Mouse (Mus musculus): ENCODE measurements around the gene Mad2l1bp. TPM values are rescaled to one million over a fixed set of nuclear protein-coding genes. Genes with fewer than 3 reads are reported as not detected.

Gene Mad2l1bp
- polyA plus RNA-seq, 1 experiment from 2014 or later: 29.3 TPM

DNA sequence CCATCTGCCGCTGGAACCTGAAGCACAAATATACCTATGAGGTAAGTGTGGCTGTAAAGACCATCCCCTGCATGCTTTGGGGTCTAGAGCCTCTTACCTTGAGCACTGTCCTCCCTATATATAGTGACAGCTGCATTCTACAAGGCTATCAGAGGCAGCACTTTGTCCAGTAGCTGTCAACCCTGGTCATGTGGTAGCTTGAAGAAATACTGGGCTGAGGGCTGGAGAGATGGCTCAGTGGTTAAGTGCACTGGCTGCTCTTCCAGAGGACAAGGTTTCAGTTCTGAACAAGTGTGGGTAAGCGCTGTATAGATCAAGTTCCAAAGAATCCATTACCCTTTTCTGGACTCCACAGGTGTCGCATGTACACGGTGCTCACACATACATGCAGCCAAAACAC lies 30.6 kb downstream of the Mad2l1bp start:
- Histone ChIP-seq H3K4me2 (replicated peaks) (no peak overlapping the region), H3K36me3 (peaks cover 88% of the 10 kb centered on the region), H3K27ac (replicated peaks) (no peak overlapping the region), H3K4me3 (no peak overlapping the region), H3K27me3 (no peaks in the 10 kb centered on the region), H3K9me3 (no peaks in the 10 kb centered on the region), H3K4me1 (no peaks in the 10 kb centered on the region), H3K9ac (replicated peaks) (no peak overlapping the region)
- 97% methylated on average over 4 of the region's 4 CpGs for WGBS
- ATAC-seq (ENCODE audit: low FRiP score, low read depth): no peak

DNA sequence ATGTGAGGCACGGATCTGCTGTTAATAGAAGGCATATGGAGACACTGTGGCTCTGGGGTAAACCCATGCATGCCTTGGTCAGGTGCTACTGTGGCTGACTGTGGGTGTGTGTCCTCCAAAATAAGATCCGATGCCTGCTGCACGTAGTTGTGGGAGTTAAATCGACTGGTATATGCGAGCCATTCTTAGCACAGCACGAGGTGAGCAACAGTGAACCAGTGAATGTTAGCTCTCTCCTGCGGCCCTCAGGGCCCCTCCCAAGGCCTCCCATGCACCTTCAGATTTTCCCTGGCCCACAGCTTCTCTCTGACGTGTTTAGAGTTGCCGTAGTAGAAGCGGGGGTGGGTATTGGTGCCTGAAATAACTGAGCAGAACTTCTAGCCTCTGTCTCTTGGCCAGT lies 33.7 kb downstream of the Mad2l1bp start:
- WGBS: 92% methylated on average over 10 of the region's 10 CpGs
- ATAC-seq (ENCODE audit: low FRiP score, low read depth): no peak
- no peak overlapping the region for H3K4me2 ChIP-seq (replicated peaks)
- H3K36me3 ChIP-seq: peaks cover 60% of the 10 kb centered on the region
- H3K4me3 ChIP-seq: no peak overlapping the region
- H3K9ac ChIP-seq (replicated peaks): no peak overlapping the region
- no peak overlapping the region for H3K27ac ChIP-seq (replicated peaks)
- no peaks in the 10 kb centered on the region for H3K4me1 ChIP-seq
- H3K27me3 ChIP-seq: no peaks in the 10 kb centered on the region
- no peaks in the 10 kb centered on the region for H3K9me3 ChIP-seq

DNA sequence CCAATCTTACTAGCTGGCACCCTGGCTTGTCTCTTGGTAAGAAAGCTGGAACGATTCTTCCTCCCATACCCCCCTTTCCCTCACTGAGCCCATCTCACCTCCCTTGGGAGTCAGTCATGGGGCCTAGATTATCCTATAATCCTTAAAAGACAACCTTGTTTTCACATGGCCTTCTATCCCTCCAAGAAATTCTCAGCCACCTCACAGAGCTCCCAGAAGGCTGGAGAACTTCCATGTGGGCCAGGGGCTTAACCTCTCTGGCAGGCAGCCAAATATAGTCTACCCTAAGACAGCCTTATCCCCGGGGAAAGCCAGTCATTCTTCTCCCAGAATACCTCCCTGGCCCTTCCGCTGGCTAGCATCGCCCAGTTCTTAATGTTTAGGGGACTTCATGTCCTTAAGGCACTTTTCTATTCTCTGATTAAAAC lies 34.9 kb downstream of the Mad2l1bp start:
- ATAC-seq (ENCODE audit: low FRiP score, low read depth): no peak
- Histone ChIP-seq H3K4me2 (replicated peaks) (no peak overlapping the region), H3K4me3 (no peak overlapping the region), H3K9me3 (no peaks in the 10 kb centered on the region), H3K27ac (replicated peaks) (no peak overlapping the region), H3K4me1 (no peaks in the 10 kb centered on the region), H3K27me3 (no peaks in the 10 kb centered on the region), H3K9ac (replicated peaks) (no peak overlapping the region), H3K36me3 (peaks cover 48% of the 10 kb centered on the region)
- 87% methylated on average over 4 of the region's 4 CpGs for WGBS

DNA sequence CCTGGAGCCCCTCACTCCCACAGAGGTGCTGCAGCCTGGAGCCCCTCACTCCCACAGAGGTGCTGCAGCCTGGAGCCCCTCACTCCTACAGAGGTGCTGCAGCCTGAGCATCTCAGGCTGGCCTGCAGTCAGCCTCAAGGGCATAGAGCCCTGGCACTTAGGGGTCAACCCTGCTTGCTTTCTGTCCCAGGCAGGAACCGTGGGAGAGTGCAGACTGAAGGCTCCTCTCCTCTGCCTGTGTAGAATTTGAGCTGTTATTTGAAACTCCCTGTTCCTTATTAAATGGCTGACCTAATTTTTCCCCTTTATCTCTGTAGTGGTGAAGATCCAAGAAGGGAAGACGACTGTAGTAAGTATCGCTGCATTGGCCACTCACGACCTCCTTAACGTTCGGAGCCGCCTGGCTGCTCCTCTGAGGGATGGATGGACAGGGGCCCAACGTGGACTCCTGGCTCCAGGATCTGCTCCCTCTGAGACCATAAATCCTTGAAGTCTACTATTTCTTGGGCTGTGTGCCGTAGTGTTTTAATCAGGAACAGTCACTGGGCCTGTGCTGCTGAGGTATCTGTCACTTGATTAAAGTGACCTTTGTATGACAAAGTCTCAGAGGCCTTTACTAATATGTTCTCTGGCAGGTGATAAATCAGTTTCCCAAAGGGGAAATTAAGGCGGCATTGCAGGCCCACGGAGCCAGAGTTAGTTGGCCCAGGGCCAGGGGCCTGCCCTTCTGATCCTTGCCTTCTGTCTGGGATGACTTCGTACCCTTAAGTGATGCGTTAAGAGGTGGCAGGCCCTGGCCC lies 35.5 kb downstream of the Mad2l1bp start:
- Histone ChIP-seq H3K36me3 (peaks cover 42% of the 10 kb centered on the region), H3K4me1 (no peaks in the 10 kb centered on the region), H3K9me3 (no peaks in the 10 kb centered on the region), H3K27me3 (no peaks in the 10 kb centered on the region), H3K4me2 (replicated peaks) (no peak overlapping the region), H3K27ac (replicated peaks) (no peak overlapping the region), H3K9ac (replicated peaks) (no peak overlapping the region), H3K4me3 (no peak overlapping the region)
- no peak for ATAC-seq (ENCODE audit: low FRiP score, low read depth)
- 88% methylated on average over 13 of the region's 13 CpGs for WGBS

DNA sequence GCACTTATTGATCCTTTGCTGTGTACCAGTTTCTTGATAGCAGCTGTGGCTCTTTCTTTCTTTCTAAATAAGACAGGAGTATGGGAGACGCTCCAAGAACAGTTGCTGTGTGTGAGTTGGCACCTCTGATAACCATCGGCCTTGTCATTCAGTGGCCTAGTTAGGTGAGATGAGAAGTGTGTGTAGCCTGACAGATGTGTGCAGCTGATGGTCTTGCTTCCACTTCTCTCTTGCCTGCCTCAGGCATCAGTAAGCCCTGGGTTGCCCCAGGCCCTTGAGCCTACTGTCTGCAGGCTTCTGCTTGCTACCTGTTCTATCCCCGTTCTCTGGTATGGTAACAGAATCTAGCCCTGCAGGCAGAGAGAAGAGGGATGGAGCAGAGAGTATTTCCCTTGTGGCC lies 36.5 kb downstream of the Mad2l1bp start:
- no peaks in the 10 kb centered on the region for H3K9me3 ChIP-seq
- H3K9ac ChIP-seq (replicated peaks): no peak overlapping the region
- H3K4me3 ChIP-seq: no peak overlapping the region
- no peak overlapping the region for H3K4me2 ChIP-seq (replicated peaks)
- peaks cover 34% of the 10 kb centered on the region for H3K36me3 ChIP-seq
- WGBS: 89% methylated on average over 3 of the region's 3 CpGs
- peaks cover 7% of the 10 kb centered on the region for H3K4me1 ChIP-seq
- no peak overlapping the region for H3K27ac ChIP-seq (replicated peaks)
- no peaks in the 10 kb centered on the region for H3K27me3 ChIP-seq
- no peak for ATAC-seq (ENCODE audit: low FRiP score, low read depth)

DNA sequence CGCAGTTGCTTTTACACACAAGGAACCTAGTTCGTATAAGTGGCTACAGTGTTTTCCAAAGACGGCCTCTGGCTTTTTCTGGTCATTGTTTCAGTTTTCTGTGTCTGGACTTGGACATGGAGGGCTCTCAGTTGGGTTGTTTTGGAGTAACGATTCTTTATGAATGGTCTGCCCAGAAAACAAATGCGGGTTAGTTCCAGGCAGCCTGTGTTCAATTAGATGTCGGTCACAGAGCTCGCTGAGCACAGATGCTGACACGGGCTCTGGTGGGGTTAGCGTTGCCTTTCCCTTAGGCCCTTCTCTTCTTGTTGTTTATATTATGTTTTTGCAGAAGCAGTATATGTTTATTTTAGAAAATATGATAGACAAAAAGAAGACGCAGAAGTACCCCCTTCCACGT lies 37.2 kb downstream of the Mad2l1bp start:
- Histone ChIP-seq H3K36me3 (peaks cover 32% of the 10 kb centered on the region), H3K9ac (replicated peaks) (no peak overlapping the region), H3K4me3 (no peak overlapping the region), H3K4me1 (peaks cover 13% of the 10 kb centered on the region), H3K9me3 (no peaks in the 10 kb centered on the region), H3K27me3 (no peaks in the 10 kb centered on the region), H3K4me2 (replicated peaks) (no peak overlapping the region), H3K27ac (replicated peaks) (no peak overlapping the region)
- no peak for ATAC-seq (ENCODE audit: low FRiP score, low read depth)
- 89% methylated on average over 11 of the region's 11 CpGs for WGBS

DNA sequence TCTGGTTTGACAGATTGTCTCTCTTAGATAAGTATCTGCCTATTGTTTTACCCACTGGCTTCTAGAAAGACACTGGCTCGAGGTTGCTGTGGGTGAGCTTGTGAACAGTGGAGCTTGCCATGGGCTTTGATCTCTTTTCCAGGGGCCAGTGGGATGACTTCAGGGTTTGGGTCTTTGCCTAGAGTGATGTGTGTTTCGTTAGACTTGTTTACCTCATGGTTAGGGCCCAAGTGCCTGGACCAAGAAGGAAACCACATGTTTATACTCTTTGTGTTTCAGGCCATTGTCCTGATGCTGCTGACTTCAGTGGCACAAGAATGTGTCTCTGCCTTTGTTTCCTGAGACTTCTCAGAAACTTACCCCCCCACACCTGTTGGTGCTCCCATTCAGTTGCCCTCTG lies 37.9 kb downstream of the Mad2l1bp start:
- Histone ChIP-seq H3K9ac (replicated peaks) (no peak overlapping the region), H3K9me3 (no peaks in the 10 kb centered on the region), H3K27me3 (no peaks in the 10 kb centered on the region), H3K4me2 (replicated peaks) (no peak overlapping the region), H3K36me3 (peaks cover 31% of the 10 kb centered on the region), H3K27ac (replicated peaks) (no peak overlapping the region), H3K4me1 (peaks cover 13% of the 10 kb centered on the region), H3K4me3 (no peak overlapping the region)
- ATAC-seq (ENCODE audit: low FRiP score, low read depth): no peak
- WGBS: 79% methylated on average over 2 of the region's 2 CpGs

DNA sequence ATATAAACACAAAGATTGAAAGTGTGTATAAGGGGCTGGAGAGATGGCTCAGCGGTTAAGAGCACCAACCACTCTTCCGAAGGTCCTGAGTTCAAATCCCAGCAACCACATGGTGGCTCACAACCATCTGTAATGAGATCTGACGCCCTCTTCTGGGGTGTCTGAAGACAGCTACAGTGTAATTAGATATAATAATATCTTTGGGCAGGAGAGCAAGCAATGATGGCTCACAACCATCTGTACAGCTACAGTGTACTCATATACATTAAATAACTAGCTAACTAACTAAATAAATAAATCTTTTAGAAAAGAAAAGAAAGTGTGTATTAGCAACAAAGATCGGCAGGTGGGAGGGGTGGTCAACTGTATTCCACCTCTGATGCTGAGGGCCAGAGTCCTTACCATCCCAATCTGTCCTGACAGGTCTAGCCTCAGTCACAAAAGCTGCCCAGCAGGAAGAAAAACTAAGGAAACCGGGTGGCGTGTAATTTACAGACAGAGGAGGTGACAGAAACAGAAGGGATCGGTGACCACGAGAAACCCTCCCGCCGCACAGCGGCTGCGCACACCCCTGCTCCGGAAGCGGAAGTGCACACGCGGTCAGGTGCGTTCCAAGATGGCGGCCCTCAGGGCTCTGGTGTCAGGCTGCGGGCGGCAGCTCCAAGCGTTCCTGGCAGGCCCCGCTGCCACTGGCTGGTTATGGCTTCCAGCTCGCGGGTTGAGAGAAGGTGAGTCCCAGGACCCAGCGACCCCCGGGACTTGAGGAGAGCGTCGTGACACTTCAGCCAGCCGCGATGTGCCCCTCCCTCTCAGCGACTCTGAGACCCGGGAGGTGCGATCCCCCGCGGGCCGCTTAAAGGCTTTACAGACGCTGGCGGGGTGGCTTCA lies 42.7 kb downstream of the Mad2l1bp start, which contains the start of gene Mrps18a:
Gene Mrps18a (plus strand): TSS at position 585 of the 888 bp plus-strand sequence.
- peaks cover 20% of the 10 kb centered on the region for H3K27me3 ChIP-seq
- H3K4me2 ChIP-seq (replicated peaks): peak within 1 kb of the TSS; percentile 82
- peak within 1 kb of the TSS; percentile 76 for H3K9ac ChIP-seq (replicated peaks)
- no peaks in the 10 kb centered on the region for H3K36me3 ChIP-seq
- no peaks in the 10 kb centered on the region for H3K9me3 ChIP-seq
- WGBS: 6% methylated on average over 38 of the region's 38 CpGs
- H3K4me1 ChIP-seq: peaks cover 13% of the 10 kb centered on the region
- peak; percentile 93 for ATAC-seq (ENCODE audit: low FRiP score, low read depth)
- H3K27ac ChIP-seq (replicated peaks): peak within 1 kb of the TSS; percentile 72
- peak within 1 kb of the TSS; percentile 80 for H3K4me3 ChIP-seq

DNA sequence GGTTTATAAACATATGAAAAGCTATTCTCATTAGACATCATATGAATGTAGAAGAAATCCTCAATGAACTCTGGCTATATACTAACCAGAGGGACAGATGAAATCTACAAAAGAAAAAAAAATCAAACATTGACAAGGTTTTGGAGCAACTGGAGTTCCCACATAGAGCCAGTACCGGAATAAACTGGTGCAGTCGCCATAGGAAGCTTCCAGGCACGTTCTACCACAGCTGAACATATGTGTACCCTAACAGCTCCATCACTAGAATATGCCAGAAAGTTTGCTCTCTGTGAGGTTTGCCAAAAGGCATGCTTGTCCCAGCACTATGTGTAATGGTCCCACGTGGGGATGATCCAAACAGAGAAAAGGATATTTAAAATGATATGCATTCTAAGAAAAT lies 45.1 kb downstream of the Mad2l1bp start:
- H3K4me3 ChIP-seq: no peak overlapping the region
- ATAC-seq (ENCODE audit: low FRiP score, low read depth): no peak
- peaks cover 13% of the 10 kb centered on the region for H3K4me1 ChIP-seq

DNA sequence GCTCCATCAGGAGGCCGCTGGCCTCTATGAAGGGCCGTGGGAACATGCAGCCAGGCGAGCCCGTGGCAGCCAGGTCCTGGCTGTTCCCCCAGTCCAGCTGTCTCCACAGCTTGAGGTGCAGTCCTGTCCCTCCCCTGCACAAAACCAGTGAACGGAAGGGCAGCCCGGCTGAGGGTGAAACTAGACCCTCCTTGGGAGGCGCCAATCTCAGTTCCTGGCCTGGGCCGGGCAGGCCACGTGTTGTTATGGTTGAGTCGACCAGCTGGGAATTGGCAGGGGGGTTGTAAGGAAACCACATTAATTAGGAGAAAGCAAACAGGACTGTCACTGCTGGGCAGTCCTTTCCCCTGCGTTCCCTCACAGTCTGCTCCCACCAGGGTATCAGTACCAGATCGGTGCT lies 48.9 kb downstream of the Mad2l1bp start:
- Histone ChIP-seq H3K4me2 (replicated peaks) (no peak overlapping the region), H3K27me3 (peaks cover 14% of the 10 kb centered on the region)
- WGBS: 62% methylated on average over 12 of the region's 12 CpGs

More for the DNA sequence above, 45.1 kb downstream of the Mad2l1bp start:
- 80% methylated on average over 4 of the region's 4 CpGs for WGBS
- Histone ChIP-seq H3K36me3 (no peaks in the 10 kb centered on the region), H3K27ac (replicated peaks) (no peak overlapping the region), H3K27me3 (peaks cover 20% of the 10 kb centered on the region), H3K9me3 (no peaks in the 10 kb centered on the region), H3K4me2 (replicated peaks) (no peak overlapping the region), H3K9ac (replicated peaks) (no peak overlapping the region)

DNA sequence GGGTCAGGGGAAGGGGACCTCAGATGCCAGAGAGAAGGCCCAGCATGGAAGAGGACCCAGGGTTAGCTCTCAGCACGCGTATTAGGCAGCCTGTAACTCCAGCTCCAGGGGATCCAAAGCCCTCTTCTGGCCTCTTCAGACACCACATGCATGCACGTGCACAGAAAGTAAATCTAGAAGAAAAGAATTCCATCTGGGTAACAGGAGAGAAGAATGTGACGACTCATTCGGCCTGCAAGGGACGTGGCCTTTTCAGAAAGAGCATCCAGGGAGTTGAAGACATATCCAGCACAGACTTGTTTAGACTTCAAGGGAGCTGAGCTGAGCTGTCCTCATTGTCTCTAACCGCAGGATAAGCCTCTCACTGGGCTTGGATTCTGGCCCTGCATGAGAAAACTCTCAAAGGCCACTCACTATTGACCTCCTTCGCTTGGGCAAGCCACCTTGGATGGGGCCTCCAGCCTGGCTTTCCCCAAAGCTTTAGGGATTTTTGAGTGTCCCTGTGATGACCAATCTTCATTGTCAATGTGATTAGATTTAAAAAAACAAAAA lies 50.7 kb downstream of the Mad2l1bp start:
- WGBS: 34% methylated on average over 8 of the region's 8 CpGs
- Histone ChIP-seq H3K4me2 (replicated peaks) (no peak overlapping the region), H3K4me1 (no peaks in the 10 kb centered on the region), H3K9me3 (no peaks in the 10 kb centered on the region), H3K36me3 (no peaks in the 10 kb centered on the region), H3K9ac (replicated peaks) (no peak overlapping the region), H3K4me3 (no peak overlapping the region), H3K27ac (replicated peaks) (no peak overlapping the region), H3K27me3 (0 out of 2 replicates have a peak, but pooled peaks cover 8% of the 10 kb centered on the region)
- no peak for ATAC-seq (ENCODE audit: low FRiP score, low read depth)

More for the DNA sequence above, 48.9 kb downstream of the Mad2l1bp start:
- ATAC-seq (ENCODE audit: low FRiP score, low read depth): 0 out of 2 replicates have a peak, but pooled peaks have one; percentile 27
- Histone ChIP-seq H3K9ac (replicated peaks) (no peak overlapping the region), H3K4me3 (no peak overlapping the region), H3K9me3 (no peaks in the 10 kb centered on the region), H3K4me1 (no peaks in the 10 kb centered on the region), H3K27ac (replicated peaks) (no peak overlapping the region), H3K36me3 (no peaks in the 10 kb centered on the region)

DNA sequence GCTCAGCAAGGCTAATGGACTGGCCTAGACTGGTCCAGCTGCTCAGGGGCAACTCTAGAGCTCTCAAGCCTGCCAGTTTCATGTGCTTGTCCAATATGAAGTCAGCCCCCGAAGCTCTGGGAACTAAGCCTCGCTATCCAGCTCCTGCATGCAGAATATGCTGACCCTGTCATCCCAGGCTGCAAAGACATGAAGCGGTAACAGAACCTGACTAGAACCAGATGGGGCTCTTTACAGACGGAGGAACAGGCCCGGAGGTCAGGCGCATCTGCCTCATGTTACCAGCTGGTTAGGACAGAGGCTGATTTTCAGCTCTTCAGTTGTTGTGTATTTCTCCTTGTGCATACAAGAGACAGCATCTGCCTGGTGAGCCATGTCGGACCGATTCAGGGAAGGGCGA lies 51.4 kb downstream of the Mad2l1bp start:
- H3K4me1 ChIP-seq: no peaks in the 10 kb centered on the region
- H3K27ac ChIP-seq (replicated peaks): no peak overlapping the region
- no peaks in the 10 kb centered on the region for H3K36me3 ChIP-seq
- no peak for ATAC-seq (ENCODE audit: low FRiP score, low read depth)
- no peak overlapping the region for H3K4me2 ChIP-seq (replicated peaks)
- 0 out of 2 replicates have a peak, but pooled peaks cover under 1% of the 10 kb centered on the region for H3K27me3 ChIP-seq
- no peak overlapping the region for H3K4me3 ChIP-seq
- WGBS: 90% methylated on average over 9 of the region's 9 CpGs
- no peaks in the 10 kb centered on the region for H3K9me3 ChIP-seq
- H3K9ac ChIP-seq (replicated peaks): no peak overlapping the region

Data from midbrain, embryonic 12.5 days (tissue).